Mouse (Mus musculus): ENCODE results near the gene Cxcl16. TPM values are rescaled to one million over a fixed set of nuclear protein-coding genes. Genes with fewer than 3 reads are reported as not detected.
"Not testable (repeated sequence)": the region's sequence is repeated elsewhere in the genome, so short reads cannot be mapped to it uniquely, and the experiment has no call there.

The Cxcl16 gene
- total RNA-seq, 2 experiments from 2014 or later, result 5.8 to 7.4 TPM

DNA sequence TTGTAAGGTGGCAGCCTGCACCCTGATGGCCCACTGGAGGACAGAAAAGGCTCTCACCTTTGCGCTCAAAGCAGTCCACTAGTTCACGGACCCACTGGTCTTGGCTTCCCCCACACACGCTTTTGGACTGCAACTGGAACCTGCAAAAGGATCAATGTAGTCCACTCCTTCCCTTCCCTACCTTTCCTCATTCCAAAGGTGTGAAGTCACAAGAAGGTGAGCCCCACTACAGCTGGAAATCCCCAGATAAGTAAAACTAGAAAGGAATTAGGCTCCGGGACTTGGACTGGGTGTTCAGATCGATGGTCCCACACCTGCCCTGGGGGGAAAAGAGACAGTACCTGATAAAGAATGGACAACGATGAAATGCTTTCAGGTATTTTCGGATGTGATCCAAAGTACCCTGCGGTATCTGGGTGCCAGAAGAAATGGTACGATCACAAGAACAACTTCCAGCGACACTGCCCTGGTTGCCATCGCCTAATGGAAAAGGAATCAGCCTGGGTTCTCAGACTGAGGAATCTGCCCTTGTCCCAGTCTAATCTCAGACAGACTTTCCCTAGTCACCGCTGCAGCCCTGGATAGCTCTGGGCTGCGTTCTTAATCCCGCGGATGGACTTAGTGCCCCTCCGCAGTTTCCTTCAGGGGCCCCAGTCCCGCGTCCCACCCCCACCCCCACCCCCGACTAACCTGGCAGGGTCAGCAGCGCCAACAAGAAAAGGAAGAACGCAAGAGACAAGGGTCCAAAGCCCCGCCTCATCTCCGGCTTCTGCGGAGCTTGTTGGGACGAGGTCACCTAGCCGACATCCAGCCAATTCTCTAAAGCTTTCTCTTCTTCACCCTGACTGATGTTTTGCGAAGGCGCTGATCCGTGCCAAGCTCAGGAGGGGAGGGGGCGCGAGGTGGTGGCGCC, 840 bp downstream of the Cxcl16 start, which contains the start of gene Zmynd15:
Zmynd15 (plus strand) TSS at position 746 of the 913 bp plus-strand sequence.
- DNase-seq (ENCODE audit: low spot score in 2 of 2), result no peak

DNA sequence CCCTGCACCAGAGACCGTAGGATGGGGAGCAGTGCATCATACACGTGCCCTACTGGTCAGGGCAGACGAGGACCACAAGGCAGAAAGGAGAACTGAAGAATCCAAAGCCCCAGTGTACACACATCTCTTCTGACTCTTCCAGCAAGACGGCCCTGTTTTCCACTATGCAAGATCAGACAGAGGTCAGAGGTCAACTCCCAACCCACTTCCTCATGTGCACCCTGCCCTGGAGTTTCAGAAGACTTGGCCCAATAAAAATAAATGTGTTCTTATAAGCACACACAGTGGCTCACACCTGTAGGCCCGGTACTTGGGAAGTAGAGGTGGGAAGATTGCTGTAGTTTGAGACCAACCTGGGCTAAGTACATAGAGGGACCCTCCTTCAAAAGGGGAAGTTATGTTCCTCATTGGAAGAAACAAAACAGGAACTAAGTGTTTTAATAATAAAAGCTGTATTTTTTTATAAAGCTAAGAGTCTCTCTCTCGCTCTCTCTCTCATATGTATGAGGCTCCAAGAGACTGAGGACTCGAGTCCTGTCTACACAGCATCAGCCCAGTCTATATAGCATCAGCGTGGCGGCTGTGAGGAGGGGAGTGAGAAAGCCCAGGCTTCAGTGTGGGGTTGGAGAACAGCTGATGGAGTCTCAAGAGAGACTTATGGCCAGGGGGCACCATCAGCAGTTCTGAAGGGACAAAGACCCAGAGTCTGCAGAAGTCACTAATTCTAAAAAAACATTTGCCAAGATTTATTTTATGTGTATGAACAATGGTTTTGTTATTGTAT, 6.3 kb downstream of the Cxcl16 start:
- no peak for DNase-seq (ENCODE audit: low spot score in 2 of 2)

DNA sequence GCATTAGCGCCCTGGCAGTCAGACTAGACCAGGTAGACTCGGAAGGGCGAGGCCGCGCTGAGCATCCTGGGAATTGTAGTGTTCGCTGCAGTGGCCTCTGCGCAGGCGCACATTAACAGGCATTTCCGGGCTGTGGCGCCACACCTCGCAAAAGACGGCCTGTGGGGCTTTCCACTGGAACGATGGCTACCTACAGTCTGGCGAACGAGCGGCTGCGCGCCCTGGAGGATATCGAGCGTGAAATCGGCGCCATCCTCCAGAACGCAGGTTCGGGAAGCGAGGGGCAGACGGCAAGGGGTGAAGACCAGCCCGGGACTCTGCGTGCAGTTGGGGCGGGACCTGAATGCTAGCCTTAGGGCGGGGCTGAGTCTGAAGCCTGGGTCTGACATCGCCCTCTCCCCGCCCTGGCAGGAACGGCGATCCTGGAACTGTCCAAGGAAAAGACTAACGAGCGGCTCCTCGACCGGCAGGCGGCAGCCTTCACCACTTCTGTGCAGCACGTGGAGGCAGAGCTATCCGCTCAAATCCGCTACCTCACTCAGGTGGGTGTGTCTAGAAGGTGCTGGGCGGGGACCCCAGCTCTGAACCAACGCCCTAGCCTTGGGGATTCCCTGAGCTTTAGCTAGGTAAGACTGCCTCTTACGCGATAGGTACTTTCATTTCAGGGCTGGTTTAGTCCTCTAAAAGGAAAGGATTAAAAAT, 7.8 kb downstream of the Cxcl16 start, which contains the start of gene Med11:
Med11 (plus strand) TSS at position 123 of the 702 bp plus-strand sequence.
- DNase-seq (ENCODE audit: low spot score in 2 of 2), result peak; percentile 71 to 90

DNA sequence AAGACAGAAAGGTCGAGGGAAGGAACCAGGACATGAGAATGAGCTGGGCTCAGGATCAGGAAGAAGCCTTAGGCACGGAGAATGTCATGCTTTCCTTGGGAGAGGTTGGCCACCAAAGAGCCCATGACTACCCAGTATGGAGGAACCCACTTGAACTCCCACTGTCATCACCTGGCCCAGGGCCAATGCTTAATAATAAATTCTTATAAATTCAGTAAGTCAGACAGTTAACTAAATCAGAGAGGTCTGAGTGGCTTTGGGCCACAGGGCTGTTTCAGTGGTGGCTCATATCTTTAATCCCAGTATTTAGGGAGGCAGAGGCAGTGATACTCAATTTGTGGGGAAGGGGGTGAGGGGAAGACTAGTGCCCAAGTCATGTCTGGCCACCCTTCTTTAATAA, 8.9 kb downstream of the Cxcl16 start:
- DNase-seq (ENCODE audit: low spot score in 2 of 2), result no peak

DNA sequence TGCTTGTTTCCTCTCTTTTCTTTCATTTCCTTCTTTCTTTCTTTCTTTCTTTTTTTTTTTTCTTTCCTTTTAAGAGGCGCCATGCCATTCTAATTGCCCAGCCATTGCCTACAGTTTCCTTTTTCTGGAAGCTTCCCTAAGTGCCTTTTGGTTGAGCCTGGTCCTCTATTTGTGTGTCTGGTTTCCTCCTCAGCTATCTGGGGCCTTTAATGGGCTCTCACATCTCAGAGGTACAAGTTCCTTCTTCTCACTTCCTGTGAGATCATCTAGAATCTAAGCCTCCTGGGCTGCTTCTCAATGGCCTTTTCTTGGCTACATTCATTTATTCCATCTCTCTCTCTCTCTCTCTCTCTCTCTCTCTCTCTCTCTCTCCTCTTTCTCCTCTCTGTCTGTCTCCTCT, 12.4 kb downstream of the Cxcl16 start:
- no peak for DNase-seq (ENCODE audit: low spot score in 2 of 2)

DNA sequence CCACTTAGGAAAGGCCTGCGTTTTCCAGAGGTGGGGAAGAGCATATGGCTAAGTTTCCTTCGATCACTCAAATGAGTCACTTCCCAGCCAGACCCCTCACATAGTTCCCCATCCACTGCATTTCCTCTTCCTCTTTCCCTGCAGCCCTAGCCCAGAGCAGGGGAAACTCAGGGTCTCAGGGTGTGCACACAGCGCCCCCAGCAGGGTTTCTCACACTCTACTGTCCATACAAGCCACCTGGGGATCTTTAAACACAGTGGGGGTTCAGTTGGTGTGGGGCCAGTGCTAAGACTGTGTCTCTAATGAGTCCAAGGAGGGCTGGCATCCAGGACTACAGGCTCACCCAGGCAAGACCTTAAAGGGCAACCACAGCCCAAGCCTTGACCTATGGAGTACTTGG, 13.0 kb downstream of the Cxcl16 start:
- DNase-seq (ENCODE audit: low spot score in 2 of 2), result no peak

DNA sequence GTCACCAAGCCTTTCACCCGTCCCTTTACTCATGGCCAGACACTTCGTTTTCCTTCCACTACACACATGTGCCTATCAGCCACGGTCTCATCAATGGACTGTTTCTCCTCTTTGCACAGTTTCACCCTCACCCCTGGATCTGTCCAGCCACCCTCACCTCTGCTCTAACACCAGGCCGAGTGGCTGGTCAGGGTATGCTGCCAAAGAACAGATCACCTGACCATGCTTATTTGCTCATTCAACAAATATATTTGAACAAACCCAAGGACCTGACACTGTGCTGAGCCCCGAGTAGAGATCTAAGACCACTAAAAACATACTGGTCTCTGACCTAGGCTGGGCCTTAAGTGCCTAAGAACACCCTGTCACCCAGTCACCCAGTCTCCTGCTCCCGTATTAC, 15.1 kb downstream of the Cxcl16 start:
- no peak for DNase-seq (ENCODE audit: low spot score in 2 of 2)

DNA sequence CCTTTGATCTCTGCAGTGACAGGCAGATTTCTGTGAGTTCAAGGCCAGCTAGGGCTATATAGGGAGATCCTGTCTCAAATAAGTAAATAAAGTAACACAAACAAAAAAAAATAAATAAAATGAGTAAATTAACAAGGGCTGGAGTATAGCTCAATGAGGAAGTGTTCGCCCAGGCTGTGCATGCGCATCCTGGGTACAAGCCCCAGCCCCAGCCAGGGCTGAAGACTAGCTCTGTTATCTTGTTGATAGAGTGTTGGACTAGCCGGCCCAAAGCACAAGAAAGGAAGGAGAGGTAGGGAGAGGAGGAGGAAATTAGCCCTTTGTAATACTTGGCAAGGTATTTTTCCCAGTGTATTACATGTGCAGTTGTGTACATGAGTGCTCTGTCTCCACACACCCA, 15.8 kb downstream of the Cxcl16 start:
- no peak for DNase-seq (ENCODE audit: low spot score in 2 of 2)

DNA sequence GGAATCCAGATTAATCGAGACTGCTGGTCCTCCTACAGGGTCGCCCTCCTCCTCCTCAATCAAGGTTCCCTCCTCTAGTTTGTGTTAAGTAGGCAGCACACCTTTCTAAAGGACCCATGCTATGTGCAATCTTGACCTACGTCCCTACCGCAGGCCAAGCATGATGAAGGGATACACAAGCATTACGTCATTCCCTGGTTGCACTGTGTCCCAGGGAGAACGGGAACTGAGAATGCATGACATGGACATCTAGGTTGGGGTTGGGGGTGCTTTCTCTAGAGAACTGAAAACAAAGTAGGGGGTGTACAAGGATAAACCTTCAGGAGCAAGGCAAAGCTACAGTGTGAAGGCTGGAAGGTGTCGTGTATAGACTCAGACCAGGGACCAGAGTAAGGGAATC, 17.9 kb downstream of the Cxcl16 start:
- DNase-seq (ENCODE audit: low spot score in 2 of 2), result no peak

DNA sequence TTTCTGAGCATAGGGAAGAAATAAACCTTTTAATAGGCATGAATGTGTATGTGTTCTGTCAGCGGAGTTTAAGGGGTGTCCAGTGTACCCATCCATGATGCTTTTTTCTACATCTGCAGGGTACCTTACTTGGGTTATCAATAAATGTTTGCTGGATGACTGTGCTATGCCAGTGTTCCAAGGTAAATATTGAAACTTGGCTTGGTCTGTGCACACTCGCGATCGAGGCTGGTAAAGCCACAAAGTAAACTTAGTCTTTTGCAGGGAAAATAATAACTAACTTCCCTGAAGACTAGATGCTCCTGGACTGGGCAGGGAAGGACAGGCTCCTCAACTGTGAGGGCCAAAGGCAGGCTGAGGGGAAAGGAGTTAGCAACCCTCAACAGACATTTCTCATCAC, 19.1 kb downstream of the Cxcl16 start:
- DNase-seq (ENCODE audit: low spot score in 2 of 2), result no peak

DNA sequence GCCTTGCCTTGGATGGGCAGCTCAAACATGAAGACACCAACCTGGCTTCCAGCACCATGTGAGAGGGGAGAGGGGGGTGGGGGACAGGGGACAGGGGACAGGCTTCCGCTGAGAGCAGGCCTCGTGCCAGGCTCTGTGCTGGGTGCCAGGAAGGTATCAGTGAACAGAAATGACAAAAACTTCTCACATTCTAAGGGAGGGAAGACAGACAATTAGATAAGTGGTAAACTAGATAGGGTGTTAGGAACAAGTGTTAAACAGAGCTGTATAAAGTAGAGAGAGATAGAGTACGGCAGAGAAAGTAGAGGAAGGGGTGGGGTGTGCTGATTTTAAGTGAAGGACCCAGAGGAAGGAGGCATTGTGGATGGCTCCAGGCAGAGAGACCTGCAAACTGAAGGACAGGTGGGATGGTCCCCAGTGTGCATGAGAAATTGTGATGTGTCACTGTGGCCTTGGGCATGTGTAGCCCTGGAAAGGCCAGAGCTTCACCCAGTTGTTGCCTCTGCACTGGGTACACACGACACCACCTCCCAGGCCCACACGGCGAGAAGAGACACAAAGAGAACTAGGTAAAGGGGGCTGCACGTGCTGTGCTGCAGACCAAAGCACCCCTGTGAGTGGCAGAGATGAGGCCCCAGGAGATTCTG, 20.9 kb downstream of the Cxcl16 start:
- no peak for DNase-seq (ENCODE audit: low spot score in 2 of 2)

DNA sequence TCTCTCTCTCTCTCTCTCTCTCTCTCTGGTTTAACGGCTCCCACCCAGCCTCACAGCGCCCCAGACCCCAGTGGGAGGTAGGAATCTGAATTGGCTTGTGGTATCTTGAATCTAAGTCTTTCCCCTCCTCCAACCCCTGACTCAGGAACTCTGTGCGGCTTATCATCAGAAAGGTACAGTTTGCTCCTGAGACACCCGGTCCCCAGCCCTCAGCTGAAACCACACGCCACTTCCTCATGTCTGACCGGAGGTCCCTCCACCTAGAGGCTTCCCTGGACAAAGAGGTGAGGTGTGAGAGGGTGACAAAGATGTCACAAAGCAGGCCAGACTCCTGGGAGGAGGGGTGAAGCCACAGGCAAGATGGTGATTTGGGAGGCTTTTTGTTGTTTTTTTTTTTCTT, 22.4 kb downstream of the Cxcl16 start:
- no peak for DNase-seq (ENCODE audit: low spot score in 2 of 2)

DNA sequence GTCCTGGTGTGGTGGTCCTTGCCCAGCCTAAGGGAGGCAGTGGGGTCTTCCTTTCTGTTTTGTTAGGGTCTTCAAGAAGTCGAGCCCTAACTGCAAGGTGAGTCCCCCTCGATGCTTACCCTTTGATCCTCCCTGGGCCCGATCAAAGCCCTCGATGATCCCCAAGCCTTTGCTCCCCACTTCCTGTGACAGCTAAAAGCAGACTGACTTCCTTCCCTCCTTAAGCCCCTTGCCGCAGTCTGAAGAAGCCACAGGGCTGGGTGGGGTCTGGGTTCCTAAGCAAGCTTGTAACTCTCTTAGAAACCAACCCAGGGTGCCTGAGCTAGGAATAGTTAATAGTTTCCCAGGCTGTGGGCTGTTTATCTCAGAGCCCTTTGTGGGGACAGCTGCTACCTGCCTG, 24.3 kb downstream of the Cxcl16 start:
- DNase-seq (ENCODE audit: low spot score in 2 of 2), result no peak

DNA sequence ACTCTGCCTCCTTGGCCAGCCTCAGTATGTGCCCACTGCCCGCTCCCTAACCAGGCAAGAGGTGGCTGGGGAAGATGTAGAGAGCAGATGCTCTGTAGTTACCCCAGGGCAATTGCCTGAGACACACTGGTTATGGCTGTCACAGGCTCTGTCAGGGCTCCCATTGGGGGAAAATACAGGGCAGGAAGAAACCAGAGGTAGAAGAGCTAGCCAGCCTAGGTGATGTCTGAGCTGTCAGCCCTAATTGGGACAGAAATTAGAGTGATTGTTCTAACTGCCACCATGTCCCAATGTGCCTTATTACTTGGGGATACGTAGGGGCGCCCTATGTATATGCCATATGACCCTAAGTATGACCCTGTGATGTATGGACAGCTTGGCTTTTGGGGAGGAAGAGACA, 25.8 kb downstream of the Cxcl16 start:
- no peak for DNase-seq (ENCODE audit: low spot score in 2 of 2)

DNA sequence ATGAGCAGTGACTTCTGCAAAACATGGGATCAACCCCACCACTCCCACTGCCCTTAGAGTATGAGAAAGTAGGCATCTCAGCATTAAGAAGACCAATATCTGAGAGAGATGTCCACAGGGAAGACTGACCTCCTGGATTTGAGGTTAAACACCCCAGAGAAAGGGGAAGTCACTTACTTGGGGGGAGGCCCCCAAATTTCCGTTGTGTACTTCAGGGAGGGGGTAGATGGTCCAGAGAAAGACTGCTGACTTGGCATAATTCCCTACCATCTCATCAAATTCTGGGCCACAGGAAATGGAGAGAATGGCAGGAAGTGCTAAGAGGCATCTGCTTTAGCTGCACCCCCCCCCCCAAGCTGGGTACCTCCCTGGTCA, 26.2 kb downstream of the Cxcl16 start:
- DNase-seq (ENCODE audit: low spot score in 2 of 2), result no peak

DNA sequence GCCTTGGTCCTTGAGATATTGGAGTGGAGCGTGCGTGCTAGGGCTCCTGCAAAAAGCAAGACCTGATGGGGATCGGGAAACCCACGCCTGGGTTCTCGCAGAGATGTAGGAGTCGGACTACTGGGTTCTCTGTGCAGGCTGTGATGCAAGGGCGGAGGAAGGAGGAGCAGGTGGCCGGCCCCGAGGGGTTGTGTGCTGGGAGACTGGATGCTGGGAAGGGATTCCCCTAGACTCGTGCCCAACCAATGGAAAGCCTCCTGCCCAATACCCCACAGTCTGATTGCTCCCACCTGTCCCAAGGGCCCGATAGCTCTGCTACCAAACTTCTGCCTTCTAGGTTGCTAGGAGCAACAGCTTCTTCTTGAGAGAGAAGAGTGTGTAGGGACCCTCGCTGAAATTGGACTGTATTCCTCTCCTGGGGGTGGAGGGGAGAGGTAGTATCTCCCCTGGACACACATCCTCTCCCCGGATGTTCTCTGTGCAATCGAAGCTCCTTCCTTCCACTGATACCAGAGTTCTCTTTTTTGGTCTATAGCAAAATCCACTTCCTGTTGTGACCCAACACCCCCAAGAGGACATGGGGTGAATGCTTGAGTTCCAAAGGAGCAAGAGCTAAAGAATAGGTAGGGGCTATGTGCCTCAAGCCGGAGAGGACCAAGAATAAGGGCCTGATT, 26.8 kb downstream of the Cxcl16 start:
- no peak for DNase-seq (ENCODE audit: low spot score in 2 of 2)

DNA sequence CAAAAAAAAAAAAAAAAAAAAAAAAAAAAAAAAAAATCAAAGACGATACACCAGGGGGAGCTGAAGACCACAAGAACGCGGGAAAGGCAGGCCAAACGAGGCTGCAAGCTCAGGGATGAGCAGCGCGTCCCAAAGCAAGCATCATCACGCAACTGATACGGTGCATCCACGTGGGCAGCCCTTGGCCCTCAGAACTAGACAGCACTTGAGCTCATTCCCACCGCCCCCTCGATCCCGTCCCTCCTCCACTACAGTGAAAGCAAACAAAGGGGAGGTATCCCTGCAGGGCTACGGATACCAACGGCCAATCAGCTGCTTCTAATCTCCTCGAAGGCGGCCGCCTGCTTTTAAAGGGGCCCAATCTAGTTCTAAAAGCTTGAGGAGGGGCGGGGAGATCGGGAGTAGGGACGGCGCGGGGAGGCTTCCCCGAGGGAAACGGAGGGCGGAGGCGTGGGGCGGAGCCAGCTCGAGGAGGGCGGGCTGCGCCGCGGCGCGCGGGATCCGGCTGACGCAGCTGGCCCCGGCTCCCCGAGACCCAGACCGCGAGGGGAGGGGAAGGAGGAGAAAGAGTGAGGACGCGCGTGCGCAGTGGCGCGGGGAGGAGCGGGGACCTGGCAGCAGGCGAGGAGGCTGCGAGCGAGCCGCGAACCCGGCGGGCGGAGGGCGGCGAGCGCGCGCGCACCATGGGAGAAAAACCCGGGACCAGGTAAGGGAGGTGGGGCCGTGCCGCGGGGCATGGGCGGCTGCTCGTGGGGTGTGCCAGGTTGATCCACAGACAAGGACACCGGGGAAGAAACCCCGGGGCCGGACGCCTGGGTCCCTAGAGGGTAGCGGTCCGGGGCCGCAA, 27.5 kb downstream of the Cxcl16 start, which contains the start of gene Arrb2:
Arrb2 (plus strand) TSS at position 588 of the 847 bp plus-strand sequence.
- peak; percentile 96 for DNase-seq (ENCODE audit: low spot score in 2 of 2)

DNA sequence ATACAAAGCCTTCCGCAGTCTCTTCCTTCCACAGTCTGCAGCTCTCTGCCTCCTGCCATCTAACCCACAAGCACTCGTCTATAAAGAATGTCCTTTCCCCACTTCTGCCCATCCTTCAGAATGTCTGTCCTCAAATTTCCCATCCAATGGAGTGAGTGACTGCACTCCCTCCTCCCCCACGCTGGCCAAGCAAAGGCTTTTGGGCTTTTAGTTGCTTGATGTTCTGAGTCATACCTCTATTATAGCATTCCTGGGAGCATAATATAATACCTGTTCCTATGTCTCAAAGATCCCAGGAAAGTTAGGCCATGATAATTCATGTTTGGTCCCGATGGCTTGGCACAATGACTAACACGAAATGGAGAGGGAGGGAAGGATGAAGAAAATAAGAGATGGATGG, 28.2 kb downstream of the Cxcl16 start:
- no peak for DNase-seq (ENCODE audit: low spot score in 2 of 2)

DNA sequence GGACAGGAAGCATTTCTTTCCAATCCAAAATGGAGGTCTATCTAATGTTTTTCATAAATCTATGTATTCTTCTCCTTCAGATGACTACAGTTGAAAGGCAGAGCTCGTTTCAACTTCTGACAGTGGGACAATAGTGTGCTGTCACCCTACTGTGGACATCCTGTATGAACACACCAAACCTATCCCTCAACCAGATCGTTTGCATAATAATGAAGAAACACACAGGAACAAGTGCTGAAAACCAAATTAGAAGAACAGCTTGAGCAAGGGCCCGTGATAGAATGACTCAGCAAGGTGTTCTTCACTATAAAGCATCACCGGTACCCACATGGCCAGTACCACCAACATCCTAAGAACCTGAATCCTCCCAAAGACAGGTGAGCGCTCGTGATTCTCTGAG, 33.2 kb downstream of the Cxcl16 start:
- not testable (repeated sequence) for DNase-seq (ENCODE audit: low spot score in 2 of 2)

DNA sequence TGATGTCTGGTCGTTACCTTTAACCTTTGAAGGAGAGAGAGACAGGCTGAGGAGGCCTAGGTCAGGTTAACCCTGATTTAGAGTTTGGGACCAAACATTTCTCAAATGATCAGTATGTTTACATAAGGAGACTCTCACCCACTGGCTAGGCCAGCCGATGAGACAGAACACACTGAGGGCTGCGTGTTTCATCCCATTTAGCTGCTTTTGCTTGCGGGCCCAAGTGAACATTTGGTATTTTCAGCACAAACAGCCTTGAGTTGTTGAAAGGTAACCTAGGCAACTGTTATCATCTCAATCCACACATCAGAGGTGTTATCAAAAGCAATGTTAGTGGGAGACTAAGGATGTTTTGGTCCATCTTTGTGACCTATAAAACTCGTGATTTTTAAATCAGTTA, 40.3 kb downstream of the Cxcl16 start:
- DNase-seq (ENCODE audit: low spot score in 2 of 2), result no peak
